Mouse (Mus musculus) MEL (cell line): ENCODE results near the gene Znrf3. TPM values are rescaled to one million over a fixed set of nuclear protein-coding genes. Genes with fewer than 3 reads are reported as not detected.

Source experiments
- DNase-seq: peaks from one replicate; pipeline ENCODE4 v3.0.0; 2011; ENCODE audit warnings: low read depth, low spot score
- H3K27ac ChIP-seq: 2 replicates; pipeline ENCODE4 v1.5.1; 2012; ENCODE audit warnings: low read depth, mild to moderate bottlenecking, control low read depth, low read length, moderate library complexity; ENCODE audit not compliant: control insufficient read depth
- H3K27me3 ChIP-seq, 2 experiments: fragments of 150-350 bp in 1 of 2; sonication (generic) in 1 of 2; 2 replicates each; pipeline ENCODE4 v1.6.1; 2012; ENCODE audit warnings: low read length in 2 of 2, mild to moderate bottlenecking in 2 of 2, improper control_type of control experiment in 1 of 2, moderate library complexity in 1 of 2; ENCODE audit not compliant: insufficient read depth in 2 of 2, control insufficient read depth in 1 of 2
- H3K36me3 ChIP-seq, 2 experiments: 2 replicates each; pipeline ENCODE4 v1.6.1; 2012 to 2014; ENCODE audit warnings: low read length in 2 of 2, improper control_type of control experiment in 1 of 2, inconsistent platforms in 1 of 2, mild to moderate bottlenecking in 1 of 2; ENCODE audit not compliant: insufficient read depth in 2 of 2, control insufficient read depth in 1 of 2
- H3K4me1 ChIP-seq, 2 experiments: fragments of 150-350 bp in 1 of 2; sonication (generic) in 1 of 2; 2 replicates each; pipeline ENCODE4 v1.6.1; 2012; ENCODE audit warnings: low read length in 2 of 2, improper control_type of control experiment in 1 of 2, mild to moderate bottlenecking in 1 of 2; ENCODE audit not compliant: insufficient read depth in 2 of 2, control insufficient read depth in 1 of 2
- H3K4me3 ChIP-seq, 2 experiments: fragments of 150-350 bp in 1 of 2; sonication (generic) in 1 of 2; 2 replicates each; pipeline ENCODE4 v1.5.1; 2012; ENCODE audit warnings: low read depth in 2 of 2, low read length in 2 of 2, mild to moderate bottlenecking in 2 of 2, moderate library complexity in 2 of 2, control low read depth in 1 of 2, improper control_type of control experiment in 1 of 2; ENCODE audit not compliant: control insufficient read depth in 1 of 2, insufficient read depth in 1 of 2
- H3K79me2 ChIP-seq: 2 replicates; pipeline ENCODE4 v1.6.1; 2012; ENCODE audit warnings: mild to moderate bottlenecking, low read length, moderate library complexity; ENCODE audit not compliant: control insufficient read depth, poor library complexity, insufficient read depth
- H3K9ac ChIP-seq: 2 replicates; pipeline ENCODE4 v1.6.1; 2012; ENCODE audit warnings: low read depth, mild to moderate bottlenecking, control low read depth, low read length, moderate library complexity; ENCODE audit not compliant: control insufficient read depth, poor library complexity, severe bottlenecking
- H3K9me3 ChIP-seq: fragments of 150-350 bp; sonication (generic); replicated peaks from 2 replicates; pipeline ENCODE4 v1.6.1; 2012; ENCODE audit warnings: mild to moderate bottlenecking, low read length, improper control_type of control experiment, moderate library complexity; ENCODE audit not compliant: insufficient read depth
- CHD1 ChIP-seq: IDR thresholded peaks from 2 replicates; pipeline ENCODE4 v1.6.1; 2012; ENCODE audit warnings: low read depth, mild to moderate bottlenecking, inconsistent platforms, low read length, improper control_type of control experiment
- GATA1 ChIP-seq: IDR thresholded peaks from 2 replicates; pipeline ENCODE4 v1.6.1; 2011; ENCODE audit warnings: low read depth, low read length, improper control_type of control experiment
- MAZ ChIP-seq: IDR thresholded peaks from 2 replicates; pipeline ENCODE4 v1.6.1; 2012; ENCODE audit warnings: low read depth, mild to moderate bottlenecking, inconsistent platforms, low read length, improper control_type of control experiment
- MXI1 ChIP-seq: IDR thresholded peaks from 2 replicates; pipeline ENCODE4 v1.6.1; 2011; ENCODE audit warnings: mild to moderate bottlenecking, low read depth, low read length, improper control_type of control experiment
- MYC ChIP-seq: IDR thresholded peaks from 2 replicates; pipeline ENCODE4 v1.6.1; 2011; ENCODE audit warnings: low read depth, mild to moderate bottlenecking, low read length, improper control_type of control experiment, moderate library complexity
- POLR2AphosphoS2 ChIP-seq: IDR thresholded peaks from 2 replicates; pipeline ENCODE4 v1.6.1; 2011; ENCODE audit warnings: low read length, improper control_type of control experiment
- POLR2AphosphoS5 ChIP-seq: IDR thresholded peaks from 2 replicates; pipeline ENCODE4 v1.6.1; 2012; ENCODE audit warnings: low read depth, borderline replicate concordance, mild to moderate bottlenecking, inconsistent platforms, low read length, moderate library complexity, mixed read lengths
- RAD21 ChIP-seq: IDR thresholded peaks from 2 replicates; pipeline ENCODE4 v1.6.1; 2011; ENCODE audit warnings: mild to moderate bottlenecking, low read depth, low read length, improper control_type of control experiment
- SMC3 ChIP-seq: IDR thresholded peaks from 2 replicates; pipeline ENCODE4 v1.6.1; 2011; ENCODE audit warnings: low read depth, low read length, improper control_type of control experiment
- TAL1 ChIP-seq: IDR thresholded peaks from 2 replicates; pipeline ENCODE4 v1.6.1; 2012; ENCODE audit warnings: mild to moderate bottlenecking, inconsistent platforms, low read length, moderate library complexity, mixed read lengths
- TBP ChIP-seq: IDR thresholded peaks from 2 replicates; pipeline ENCODE4 v1.8.0; 2011; ENCODE audit warnings: low read depth, low read length, improper control_type of control experiment
- TCF12 ChIP-seq: IDR thresholded peaks from 2 replicates; pipeline ENCODE4 v1.6.1; 2014; ENCODE audit warnings: low read depth, mild to moderate bottlenecking, inconsistent platforms, low read length, improper control_type of control experiment, moderate library complexity
- UBTF ChIP-seq: IDR thresholded peaks from 2 replicates; pipeline ENCODE4 v1.6.1; 2012; ENCODE audit warnings: low read depth, mild to moderate bottlenecking, inconsistent platforms, low read length, improper control_type of control experiment, moderate library complexity, borderline replicate concordance; ENCODE audit not compliant: insufficient read depth
- ZKSCAN1 ChIP-seq: IDR thresholded peaks from 2 replicates; pipeline ENCODE4 v1.6.1; 2012; ENCODE audit warnings: low read depth, mild to moderate bottlenecking, inconsistent platforms, low read length, improper control_type of control experiment, moderate library complexity
- ZNF384 ChIP-seq: IDR thresholded peaks from 2 replicates; pipeline ENCODE4 v1.6.1; 2012; ENCODE audit warnings: low read depth, mild to moderate bottlenecking, inconsistent platforms, low read length, improper control_type of control experiment
- polyA plus RNA-seq, 2 experiments: library from polyadenylated mRNA; stranded (reverse) in 1 of 2; unstranded in 1 of 2; fragments of >175 nt in 1 of 2; fragments of >200 nt in 1 of 2; gene quantifications; 2 replicates each; pipeline versions ENCODE4 v1.2.1 to v1.2.4; 2012; ENCODE audit warnings: low replicate concordance in 2 of 2, low read depth in 1 of 2; ENCODE audit not compliant: insufficient read length in 2 of 2, insufficient read depth in 1 of 2, missing spikeins in 1 of 2
- total RNA-seq: library from RNA; depleted of rRNA; stranded (reverse); fragments of 300-350 nt; gene quantifications from 2 replicates; pipeline ENCODE4 v1.2.3, GENCODE M21; 2012

Gene Znrf3
- total and polyA plus RNA-seq, 3 experiments: 9.0 to 9.2 TPM; not detected in 1

DNA sequence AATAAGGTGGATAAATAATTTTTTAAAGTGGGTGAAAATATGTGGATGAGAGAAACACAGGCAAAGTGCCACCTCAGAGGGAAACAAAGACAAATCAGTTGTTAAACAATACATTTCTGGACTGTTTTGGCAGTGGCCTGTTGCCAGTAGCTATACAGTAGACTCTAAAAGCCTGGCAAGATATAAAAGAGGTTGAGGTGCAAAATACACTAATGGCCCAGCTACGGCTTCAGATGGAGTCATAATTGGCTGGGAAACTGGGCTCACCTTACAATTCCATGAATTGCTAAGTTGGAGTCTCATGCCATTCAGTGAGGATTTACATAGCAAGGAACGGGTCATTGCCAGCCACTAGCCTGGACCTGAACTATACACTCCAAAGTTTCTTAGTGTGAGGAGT is 62.0 kb downstream of the Znrf3 start:
- Histone ChIP-seq H3K27me3 (no peaks in the 10 kb centered on the region), H3K36me3 (no peaks in the 10 kb centered on the region), H3K4me3 (no peak overlapping the region), H3K9me3 (no peaks in the 10 kb centered on the region), H3K9ac (no peak overlapping the region), H3K4me1 (no peaks in the 10 kb centered on the region)
- TF ChIP-seq SMC3 (no peak), MYC (no peak), MAZ (no peak), POLR2AphosphoS2 (no peak), RAD21 (no peak), TCF12 (no peak), UBTF (no peak), MXI1 (no peak), ZKSCAN1 (no peak), ZNF384 (no peak)
- TF ChIP-seq, all 39 proteins: peak for 0
- Histone ChIP-seq H3K79me2 (peaks cover 1% of the 10 kb centered on the region; the same call in 1 of the 2 replicates), H3K27ac (no peak overlapping the region)
- no peak for DNase-seq

DNA sequence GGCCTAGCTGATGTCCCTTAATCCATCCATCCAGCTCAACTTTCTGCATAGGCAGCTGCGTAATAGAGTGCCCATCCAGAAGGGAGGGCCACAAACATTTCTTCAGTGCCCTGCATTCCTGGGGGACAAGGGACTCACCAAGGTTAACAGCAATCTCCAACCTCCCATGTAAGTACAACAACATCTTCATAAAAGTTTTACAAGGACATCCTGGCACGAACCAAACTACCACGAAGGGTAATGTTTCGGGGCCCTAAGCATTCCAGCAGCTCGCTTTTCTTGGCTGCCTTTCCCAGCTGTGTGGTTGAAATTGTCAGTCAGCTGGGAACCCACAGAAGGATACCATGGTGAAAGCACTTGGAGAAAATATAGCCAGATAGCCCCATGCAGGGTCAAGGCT is 63.4 kb downstream of the Znrf3 start:
- H3K36me3 ChIP-seq: no peaks in the 10 kb centered on the region
- no peak overlapping the region for H3K27ac ChIP-seq
- H3K79me2 ChIP-seq: peaks cover 1% of the 10 kb centered on the region; the same call in 1 of the 2 replicates
- no peak for DNase-seq
- H3K4me3 ChIP-seq: no peak overlapping the region
- H3K27me3 ChIP-seq: no peaks in the 10 kb centered on the region
- H3K4me1 ChIP-seq: no peaks in the 10 kb centered on the region
- no peak for TF ChIP-seq TAL1
- no peak for TF ChIP-seq GATA1
- no peak for TF ChIP-seq TBP
- H3K9ac ChIP-seq: no peak overlapping the region
- H3K9me3 ChIP-seq: no peaks in the 10 kb centered on the region

- no peak overlapping the region for H3K27ac ChIP-seq
- no peaks in the 10 kb centered on the region for H3K36me3 ChIP-seq
Measured at GRCm38 (mm10) chr11:5380275-5380674, 64.4 kb downstream of the Znrf3 start.

More at GRCm38 (mm10) chr11:5380275-5380674, 64.4 kb downstream of the Znrf3 start:
- no peak for TF ChIP-seq POLR2AphosphoS2
- no peak for TF ChIP-seq CHD1
- no peak for TF ChIP-seq POLR2AphosphoS5
- Histone ChIP-seq H3K9ac (no peak overlapping the region), H3K79me2 (peaks cover 1% of the 10 kb centered on the region; the same call in 1 of the 2 replicates), H3K4me1 (no peaks in the 10 kb centered on the region), H3K9me3 (no peaks in the 10 kb centered on the region), H3K27me3 (no peaks in the 10 kb centered on the region), H3K4me3 (no peak overlapping the region)
- no peak for DNase-seq
